Mouse (Mus musculus) hindbrain, embryonic 15.5 days (tissue): Measurements from ENCODE around the gene Gm45337. TPM values are rescaled to one million over a fixed set of nuclear protein-coding genes. Genes with fewer than 3 reads are reported as not detected.
"Not testable (repeated sequence)": the region's sequence is repeated elsewhere in the genome, so short reads cannot be mapped to it uniquely, and the experiment has no call there.

ENCODE experiments used
- ATAC-seq: fragments of 200-750 bp; cut with Nextera tagmentation; 2 replicates; pipeline ENCODE4 v1.8.0; 2017; ENCODE audit warnings: low read depth, moderate number of reproducible peaks, moderate TSS enrichment; ENCODE audit not compliant: low FRiP score
- H3K27ac ChIP-seq: fragments of 300-500 bp; sonication (generic); replicated peaks from 2 replicates; pipeline ENCODE4 v1.5.1; 2015; ENCODE audit warnings: mild to moderate bottlenecking, inconsistent platforms
- H3K27me3 ChIP-seq: fragments of 300-500 bp; sonication (generic); 2 replicates; pipeline ENCODE4 v1.6.1; 2015; ENCODE audit warnings: control low read depth, inconsistent platforms
- H3K36me3 ChIP-seq: fragments of 300-500 bp; sonication (generic); 2 replicates; pipeline ENCODE4 v1.6.1; 2015; ENCODE audit warnings: control low read depth, inconsistent platforms
- H3K4me1 ChIP-seq: fragments of 300-500 bp; sonication (generic); replicated peaks from 2 replicates; pipeline ENCODE4 v1.6.1; 2015; ENCODE audit warnings: control low read depth, inconsistent platforms
- H3K4me2 ChIP-seq: fragments of 300-500 bp; sonication (generic); 2 replicates; pipeline ENCODE4 v1.6.1; 2015; ENCODE audit warnings: moderate library complexity, mild to moderate bottlenecking, inconsistent platforms
- H3K4me3 ChIP-seq: fragments of 300-500 bp; sonication (generic); 2 replicates; pipeline ENCODE4 v1.5.1; 2015; ENCODE audit warnings: mild to moderate bottlenecking, inconsistent platforms
- H3K9ac ChIP-seq: fragments of 300-500 bp; sonication (generic); 2 replicates; pipeline ENCODE4 v1.6.1; 2015; ENCODE audit warnings: inconsistent platforms
- H3K9me3 ChIP-seq: fragments of 300-500 bp; sonication (generic); 2 replicates; pipeline ENCODE4 v1.6.1; 2016; ENCODE audit warnings: control low read depth, inconsistent platforms
- WGBS: fragments of 180-500 bp; shearing (Covaris S2); methylation state at CpG from one replicate; pipeline ENCODE4 v1.1.7; 2015; 5-methylcytosine and 5-hydroxymethylcytosine counted together
- polyA plus RNA-seq: library from polyadenylated mRNA; unstranded; fragments of >200 nt; fragmentation: Nextera tagmentation; extraction: Ambion mirVana; gene quantifications from 2 replicates; pipeline ENCODE4 v1.2.1, GENCODE M21; 2015

The Gm45337 gene
- polyA plus RNA-seq, 1 experiment from 2014 or later: not detected

- Histone ChIP-seq H3K9me3 (no peaks in the 10 kb centered on the region), H3K36me3 (no peaks in the 10 kb centered on the region), H3K4me3 (no peak overlapping the region), H3K9ac (no peak overlapping the region), H3K27ac (no peak overlapping the region), H3K27me3 (no peaks in the 10 kb centered on the region), H3K4me2 (no peak overlapping the region), H3K4me1 (no peaks in the 10 kb centered on the region)
- WGBS: 15% methylated on average over 1 of the region's 1 CpGs
- no peak for ATAC-seq
Measured at GRCm38 (mm10) chr7:142146033-142146432, 1.6 kb upstream of the Gm45337 start.

GRCm38 (mm10) chr7:142145413-142145940 lies 1.1 kb upstream of the Gm45337 start:
- Histone ChIP-seq H3K4me1 (no peaks in the 10 kb centered on the region), H3K27ac (no peak overlapping the region), H3K4me3 (no peak overlapping the region), H3K27me3 (no peaks in the 10 kb centered on the region), H3K9me3 (no peaks in the 10 kb centered on the region), H3K9ac (no peak overlapping the region), H3K36me3 (no peaks in the 10 kb centered on the region), H3K4me2 (no peak overlapping the region)
- 50% methylated on average over 4 of the region's 4 CpGs for WGBS
- no peak for ATAC-seq

GRCm38 (mm10) chr7:142143506-142144010 lies 849 bp downstream of the Gm45337 start:
- 76% methylated on average over 1 of the region's 1 CpGs for WGBS

GRCm38 (mm10) chr7:142140696-142141095 lies 3.7 kb downstream of the Gm45337 start:
- H3K27ac ChIP-seq: no peak overlapping the region
- H3K9me3 ChIP-seq: no peaks in the 10 kb centered on the region
- H3K4me3 ChIP-seq: no peak overlapping the region
- WGBS: 34% methylated on average over 1 of the region's 1 CpGs
- no peaks in the 10 kb centered on the region for H3K4me1 ChIP-seq
- no peak overlapping the region for H3K4me2 ChIP-seq
- no peak overlapping the region for H3K9ac ChIP-seq
- no peaks in the 10 kb centered on the region for H3K36me3 ChIP-seq
- no peaks in the 10 kb centered on the region for H3K27me3 ChIP-seq
- ATAC-seq: no peak

More at GRCm38 (mm10) chr7:142143506-142144010, 849 bp downstream of the Gm45337 start:
- not testable (repeated sequence) for H3K27me3 ChIP-seq, H3K4me3 ChIP-seq, H3K9me3 ChIP-seq, H3K4me1 ChIP-seq, ATAC-seq, H3K27ac ChIP-seq, H3K4me2 ChIP-seq, H3K9ac ChIP-seq, H3K36me3 ChIP-seq

- not testable (repeated sequence) for H3K27ac ChIP-seq, H3K4me2 ChIP-seq, ATAC-seq, H3K9ac ChIP-seq, H3K9me3 ChIP-seq, H3K36me3 ChIP-seq, H3K4me3 ChIP-seq, H3K4me1 ChIP-seq, H3K27me3 ChIP-seq
- 52% methylated on average over 2 of the region's 2 CpGs for WGBS
Measured at GRCm38 (mm10) chr7:142135934-142136333, 8.5 kb downstream of the Gm45337 start, which contains the start of gene Gm39115. Gene Gm39115, minus strand, starts transcription at chr7:142136034.

- ATAC-seq: no peak
- no peak overlapping the region for H3K4me2 ChIP-seq
- no peak overlapping the region for H3K9ac ChIP-seq
- H3K27me3 ChIP-seq: no peaks in the 10 kb centered on the region
- no peak overlapping the region for H3K4me3 ChIP-seq
- no peaks in the 10 kb centered on the region for H3K36me3 ChIP-seq
- no peaks in the 10 kb centered on the region for H3K9me3 ChIP-seq
- H3K27ac ChIP-seq: no peak overlapping the region
- no peaks in the 10 kb centered on the region for H3K4me1 ChIP-seq
- 62% methylated on average over 4 of the region's 4 CpGs for WGBS
Measured at GRCm38 (mm10) chr7:142134206-142134995, 10.0 kb downstream of the Gm45337 start.

GRCm38 (mm10) chr7:142128843-142129242 lies 15.6 kb downstream of the Gm45337 start:
- ATAC-seq: no peak
- no peaks in the 10 kb centered on the region for H3K9me3 ChIP-seq

GRCm38 (mm10) chr7:142120629-142121028 lies 23.8 kb downstream of the Gm45337 start, which contains the start of gene Gm45618:
Gene Gm45618, minus strand, starts transcription at chr7:142120729.
- H3K27me3 ChIP-seq, H3K9me3 ChIP-seq, H3K4me1 ChIP-seq, H3K4me2 ChIP-seq, H3K4me3 ChIP-seq, H3K36me3 ChIP-seq, ATAC-seq, H3K27ac ChIP-seq, H3K9ac ChIP-seq: not testable (repeated sequence)
- WGBS: 90% methylated on average over 1 of the region's 1 CpGs

More at GRCm38 (mm10) chr7:142128843-142129242, 15.6 kb downstream of the Gm45337 start:
- no peak overlapping the region for H3K4me2 ChIP-seq
- no peaks in the 10 kb centered on the region for H3K27me3 ChIP-seq
- no peaks in the 10 kb centered on the region for H3K36me3 ChIP-seq
- H3K4me1 ChIP-seq: no peaks in the 10 kb centered on the region
- H3K9ac ChIP-seq: no peak overlapping the region
- WGBS: 68% methylated on average over 4 of the region's 4 CpGs
- no peak overlapping the region for H3K4me3 ChIP-seq
- H3K27ac ChIP-seq: no peak overlapping the region

GRCm38 (mm10) chr7:142119632-142120031 lies 24.8 kb downstream of the Gm45337 start:
- ATAC-seq: no peak
- Histone ChIP-seq H3K27me3 (no peaks in the 10 kb centered on the region), H3K9me3 (no peaks in the 10 kb centered on the region), H3K4me3 (no peak overlapping the region), H3K4me1 (no peaks in the 10 kb centered on the region), H3K36me3 (no peaks in the 10 kb centered on the region), H3K4me2 (no peak overlapping the region), H3K27ac (no peak overlapping the region), H3K9ac (no peak overlapping the region)
- WGBS: 22% methylated on average over 5 of the region's 5 CpGs

GRCm38 (mm10) chr7:142104747-142105146 lies 39.7 kb downstream of the Gm45337 start:
- no peak overlapping the region for H3K4me3 ChIP-seq
- ATAC-seq: no peak
- H3K9ac ChIP-seq: no peak overlapping the region
- no peaks in the 10 kb centered on the region for H3K36me3 ChIP-seq
- H3K9me3 ChIP-seq: no peaks in the 10 kb centered on the region
- no peaks in the 10 kb centered on the region for H3K27me3 ChIP-seq
- 55% methylated on average over 5 of the region's 5 CpGs for WGBS
- no peak overlapping the region for H3K27ac ChIP-seq
- H3K4me2 ChIP-seq: no peak overlapping the region
- H3K4me1 ChIP-seq: no peaks in the 10 kb centered on the region

- no peaks in the 10 kb centered on the region for H3K9me3 ChIP-seq
- 8% methylated on average over 9 of the region's 9 CpGs for WGBS
- peak overlapping the region; percentile 37 for H3K4me2 ChIP-seq
- no peaks in the 10 kb centered on the region for H3K27me3 ChIP-seq
- H3K4me3 ChIP-seq: peak overlapping the region; percentile 16; the same call in 1 of the 2 replicates
- peaks cover 29% of the 10 kb centered on the region for H3K4me1 ChIP-seq
- H3K9ac ChIP-seq: no peak overlapping the region
- no peak overlapping the region for H3K27ac ChIP-seq
- peak; percentile 57; the same call in 1 of the 2 replicates for ATAC-seq
- no peaks in the 10 kb centered on the region for H3K36me3 ChIP-seq
Measured at GRCm38 (mm10) chr7:142097776-142098175, 46.6 kb downstream of the Gm45337 start.

GRCm38 (mm10) chr7:142096701-142097100 lies 47.7 kb downstream of the Gm45337 start:
- peak overlapping the region; percentile 92 for H3K4me2 ChIP-seq
- H3K27ac ChIP-seq: no peak overlapping the region
- no peak for ATAC-seq
- peaks cover 40% of the 10 kb centered on the region for H3K4me1 ChIP-seq
- no peaks in the 10 kb centered on the region for H3K27me3 ChIP-seq
- no peaks in the 10 kb centered on the region for H3K36me3 ChIP-seq
- 0 out of 2 replicates have a peak overlapping the region, but pooled peaks have one; percentile 9 for H3K9ac ChIP-seq
- no peaks in the 10 kb centered on the region for H3K9me3 ChIP-seq
- 0 out of 2 replicates have a peak overlapping the region, but pooled peaks have one; percentile 82 for H3K4me3 ChIP-seq
- 82% methylated on average over 4 of the region's 4 CpGs for WGBS
